Mouse (Mus musculus): ENCODE measurements around the gene Mpdz. TPM values are rescaled to one million over a fixed set of nuclear protein-coding genes. Genes with fewer than 3 reads are reported as not detected.

Mpdz gene
- total RNA-seq (2014; fragmentation: Nextera tagmentation) (not detected in 2 replicates), total RNA-seq (2017) (0.80 TPM in 1 of 2 replicates, not detected in the other)

GRCm38 (mm10) chr4:81442078-81442981 is at the start of gene Mpdz:
Gene Mpdz, minus strand, starts transcription at chr4:81442815.
- no peak for ATAC-seq (replicated peaks; ENCODE audit: low FRiP score, low TSS enrichment, poor library complexity, severe bottlenecking)

GRCm38 (mm10) chr4:81490556-81490955 is 47.9 kb upstream of the Mpdz start:
- no peak for ATAC-seq (replicated peaks; ENCODE audit: low FRiP score, low TSS enrichment, poor library complexity, severe bottlenecking)

GRCm38 (mm10) chr4:81484603-81485002 is 42.0 kb upstream of the Mpdz start:
- no peak for ATAC-seq (replicated peaks; ENCODE audit: low FRiP score, low TSS enrichment, poor library complexity, severe bottlenecking)

- ATAC-seq (replicated peaks; ENCODE audit: low FRiP score, low TSS enrichment, poor library complexity, severe bottlenecking), result no peak
Observed at GRCm38 (mm10) chr4:81483887-81484602, 41.4 kb upstream of the Mpdz start.

- no peak for ATAC-seq (replicated peaks; ENCODE audit: low FRiP score, low TSS enrichment, poor library complexity, severe bottlenecking)
Observed at GRCm38 (mm10) chr4:81483159-81483558, 40.5 kb upstream of the Mpdz start.

- no peak for ATAC-seq (replicated peaks; ENCODE audit: low FRiP score, low TSS enrichment, poor library complexity, severe bottlenecking)
Observed at GRCm38 (mm10) chr4:81466821-81467220, 24.2 kb upstream of the Mpdz start.

GRCm38 (mm10) chr4:81465172-81465571 is 22.6 kb upstream of the Mpdz start:
- no peak for ATAC-seq (replicated peaks; ENCODE audit: low FRiP score, low TSS enrichment, poor library complexity, severe bottlenecking)

- no peak for ATAC-seq (replicated peaks; ENCODE audit: low FRiP score, low TSS enrichment, poor library complexity, severe bottlenecking)
Observed at GRCm38 (mm10) chr4:81462253-81462652, 19.6 kb upstream of the Mpdz start.

GRCm38 (mm10) chr4:81458921-81459320 is 16.3 kb upstream of the Mpdz start:
- ATAC-seq (replicated peaks; ENCODE audit: low FRiP score, low TSS enrichment, poor library complexity, severe bottlenecking), result no peak

- ATAC-seq (replicated peaks; ENCODE audit: low FRiP score, low TSS enrichment, poor library complexity, severe bottlenecking), result no peak
Observed at GRCm38 (mm10) chr4:81453806-81454205, 11.2 kb upstream of the Mpdz start.

- ATAC-seq (replicated peaks; ENCODE audit: low FRiP score, low TSS enrichment, poor library complexity, severe bottlenecking), result no peak
Observed at GRCm38 (mm10) chr4:81452183-81452582, 9.6 kb upstream of the Mpdz start.

GRCm38 (mm10) chr4:81449413-81449812 is 6.8 kb upstream of the Mpdz start:
- no peak for ATAC-seq (replicated peaks; ENCODE audit: low FRiP score, low TSS enrichment, poor library complexity, severe bottlenecking)

- no peak for ATAC-seq (replicated peaks; ENCODE audit: low FRiP score, low TSS enrichment, poor library complexity, severe bottlenecking)
Observed at GRCm38 (mm10) chr4:81443566-81443965, 951 bp upstream of the Mpdz start.

GRCm38 (mm10) chr4:81433961-81434360 is 8.7 kb downstream of the Mpdz start:
- ATAC-seq (replicated peaks; ENCODE audit: low FRiP score, low TSS enrichment, poor library complexity, severe bottlenecking), result no peak

GRCm38 (mm10) chr4:81430826-81431225 is 11.8 kb downstream of the Mpdz start:
- ATAC-seq (replicated peaks; ENCODE audit: low FRiP score, low TSS enrichment, poor library complexity, severe bottlenecking), result no peak

- no peak for ATAC-seq (replicated peaks; ENCODE audit: low FRiP score, low TSS enrichment, poor library complexity, severe bottlenecking)
Observed at GRCm38 (mm10) chr4:81430105-81430504, 12.5 kb downstream of the Mpdz start.

GRCm38 (mm10) chr4:81429670-81430069 is 12.9 kb downstream of the Mpdz start:
- no peak for ATAC-seq (replicated peaks; ENCODE audit: low FRiP score, low TSS enrichment, poor library complexity, severe bottlenecking)

GRCm38 (mm10) chr4:81423556-81423955 is 19.1 kb downstream of the Mpdz start:
- ATAC-seq (replicated peaks; ENCODE audit: low FRiP score, low TSS enrichment, poor library complexity, severe bottlenecking), result no peak

- ATAC-seq (replicated peaks; ENCODE audit: low FRiP score, low TSS enrichment, poor library complexity, severe bottlenecking), result no peak
Observed at GRCm38 (mm10) chr4:81421621-81422020, 21.0 kb downstream of the Mpdz start.

- ATAC-seq (replicated peaks; ENCODE audit: low FRiP score, low TSS enrichment, poor library complexity, severe bottlenecking), result no peak
Observed at GRCm38 (mm10) chr4:81415324-81416026, 27.1 kb downstream of the Mpdz start.

Measured in megakaryocyte-erythroid progenitor cell, adult 5-6 weeks (primary cell).